Mouse (Mus musculus) ES-Bruce4 (cell line): Measurements from ENCODE around the gene Grin1. TPM values are rescaled to one million over a fixed set of nuclear protein-coding genes. Genes with fewer than 3 reads are reported as not detected.
A peak's percentile ranks its signal among the peaks of the same experiment; 100 is the strongest.

Experiments used
- H3K27ac ChIP-seq: 2 replicates; pipeline ENCODE4 v1.5.1; 2012; ENCODE audit warnings: low read length, inconsistent platforms; ENCODE audit not compliant: insufficient read depth
- H3K27me3 ChIP-seq: 2 replicates; pipeline ENCODE4 v1.6.1; 2012; ENCODE audit warnings: mild to moderate bottlenecking, low read length, inconsistent platforms; ENCODE audit not compliant: control insufficient read depth, poor library complexity, insufficient read depth, severe bottlenecking
- H3K36me3 ChIP-seq: 2 replicates; pipeline ENCODE4 v1.6.1; 2012; ENCODE audit warnings: inconsistent platforms, mild to moderate bottlenecking, low read length, moderate library complexity; ENCODE audit not compliant: control insufficient read depth, poor library complexity, insufficient read depth, severe bottlenecking
- H3K4me1 ChIP-seq: one replicate; pipeline ENCODE4 v1.8.1; 2011; ENCODE audit warnings: low read length; ENCODE audit not compliant: control insufficient read depth, insufficient read depth
- H3K4me3 ChIP-seq: 2 replicates; pipeline ENCODE4 v1.5.1; 2011; ENCODE audit warnings: low read depth, mild to moderate bottlenecking, low read length
- H3K9ac ChIP-seq: 2 replicates; pipeline ENCODE4 v1.6.1; 2012; ENCODE audit warnings: low read depth, mild to moderate bottlenecking, inconsistent platforms; ENCODE audit not compliant: poor library complexity, severe bottlenecking
- H3K9me3 ChIP-seq: replicated peaks from 2 replicates; pipeline ENCODE4 v1.6.1; 2012; ENCODE audit warnings: mild to moderate bottlenecking, low read length, inconsistent platforms; ENCODE audit not compliant: control insufficient read depth, poor library complexity, insufficient read depth, severe bottlenecking
- CTCF ChIP-seq: IDR thresholded peaks from one replicate; pipeline ENCODE4 v1.8.1; 2011; ENCODE audit warnings: low read depth, low read length
- EP300 ChIP-seq: IDR thresholded peaks from 2 replicates; pipeline ENCODE4 v1.6.1; 2011; ENCODE audit warnings: low read depth, low read length; ENCODE audit not compliant: insufficient read depth
- POLR2A ChIP-seq: IDR thresholded peaks from one replicate; pipeline ENCODE4 v1.8.1; 2011; ENCODE audit warnings: low read length; ENCODE audit not compliant: insufficient read depth
- polyA plus RNA-seq: library from polyadenylated mRNA; stranded (reverse); fragments of >200 nt; gene quantifications from 2 replicates; pipeline ENCODE4 v1.2.4, GENCODE M21; 2011; ENCODE audit warnings: low read depth; ENCODE audit not compliant: missing spikeins, insufficient read depth, insufficient read length

Gene Grin1
- polyA plus RNA-seq, 1 experiment, result 4.2 TPM

- TF ChIP-seq CTCF, result no peak
- Histone ChIP-seq H3K4me3 (no peak overlapping the region), H3K9me3 (no peaks in the 10 kb centered on the region), H3K27me3 (no peaks in the 10 kb centered on the region; the same call in 1 of the 2 replicates), H3K4me1 (peaks cover 4% of the 10 kb centered on the region), H3K9ac (no peak overlapping the region), H3K36me3 (no peaks in the 10 kb centered on the region; the same call in none of the 2 replicates), H3K27ac (no peak overlapping the region)
These were observed 32.7 kb downstream of the Grin1 start for GRCm38 (mm10) chr2:25286314-25286713.

- Histone ChIP-seq H3K27me3 (no peaks in the 10 kb centered on the region; the same call in 1 of the 2 replicates), H3K4me3 (no peak overlapping the region)
These were observed 33.4 kb downstream of the Grin1 start for GRCm38 (mm10) chr2:25285551-25285950.

GRCm38 (mm10) chr2:25278928-25279882 is 39.8 kb downstream of the Grin1 start:
- Histone ChIP-seq H3K27me3 (no peaks in the 10 kb centered on the region), H3K9ac (no peak overlapping the region), H3K27ac (no peak overlapping the region), H3K4me1 (no peaks in the 10 kb centered on the region), H3K36me3 (peaks cover 32% of the 10 kb centered on the region), H3K9me3 (no peaks in the 10 kb centered on the region), H3K4me3 (no peak overlapping the region)
- TF ChIP-seq CTCF, result peak; percentile 74
- TF ChIP-seq POLR2A, result no peak

More at GRCm38 (mm10) chr2:25285551-25285950, 33.4 kb downstream of the Grin1 start:
- Histone ChIP-seq H3K9ac (no peak overlapping the region), H3K27ac (no peak overlapping the region), H3K4me1 (peaks cover 4% of the 10 kb centered on the region), H3K9me3 (no peaks in the 10 kb centered on the region), H3K36me3 (peaks cover 3% of the 10 kb centered on the region)
- no peak for TF ChIP-seq EP300
- TF ChIP-seq POLR2A, result no peak
- no peak for TF ChIP-seq CTCF

DNA sequence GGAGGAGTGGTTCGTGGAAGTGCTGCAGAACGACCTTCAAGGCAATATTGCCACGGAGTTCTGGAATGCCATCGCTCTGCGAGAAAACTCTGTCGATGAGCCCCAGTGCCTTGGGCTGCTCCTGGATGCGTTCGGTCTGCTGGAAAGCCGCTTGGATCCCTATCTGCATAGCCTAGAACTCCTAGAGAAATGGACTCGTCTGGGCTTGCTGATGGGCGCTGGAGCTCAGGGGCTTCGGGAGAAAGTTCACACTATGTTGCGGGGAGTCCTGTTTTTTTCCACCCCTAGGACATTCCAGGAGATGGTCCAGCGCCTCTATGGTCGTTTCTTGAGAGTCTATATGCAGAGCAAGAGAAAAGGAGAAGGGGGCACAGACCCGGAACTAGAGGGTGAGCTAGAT is 46.0 kb downstream of the Grin1 start:
- no peak overlapping the region for H3K27ac ChIP-seq
- no peaks in the 10 kb centered on the region for H3K4me1 ChIP-seq
- H3K27me3 ChIP-seq, result no peaks in the 10 kb centered on the region
- H3K36me3 ChIP-seq, result peaks cover 15% of the 10 kb centered on the region
- TF ChIP-seq POLR2A (no peak), CTCF (no peak), EP300 (no peak)
- peak overlapping the region; percentile 97 for H3K4me3 ChIP-seq
- peak overlapping the region; percentile 60 for H3K9ac ChIP-seq
- no peaks in the 10 kb centered on the region for H3K9me3 ChIP-seq

GRCm38 (mm10) chr2:25272515-25272914 is 46.5 kb downstream of the Grin1 start:
- H3K36me3 ChIP-seq, result peaks cover 13% of the 10 kb centered on the region
- no peaks in the 10 kb centered on the region for H3K27me3 ChIP-seq
- peak overlapping the region; percentile 60 for H3K9ac ChIP-seq
- H3K4me1 ChIP-seq, result no peaks in the 10 kb centered on the region
- TF ChIP-seq CTCF, result no peak
- TF ChIP-seq POLR2A, result no peak
- no peak for TF ChIP-seq EP300
- H3K9me3 ChIP-seq, result no peaks in the 10 kb centered on the region
- H3K4me3 ChIP-seq, result peak overlapping the region; percentile 97
- H3K27ac ChIP-seq, result no peak overlapping the region

DNA sequence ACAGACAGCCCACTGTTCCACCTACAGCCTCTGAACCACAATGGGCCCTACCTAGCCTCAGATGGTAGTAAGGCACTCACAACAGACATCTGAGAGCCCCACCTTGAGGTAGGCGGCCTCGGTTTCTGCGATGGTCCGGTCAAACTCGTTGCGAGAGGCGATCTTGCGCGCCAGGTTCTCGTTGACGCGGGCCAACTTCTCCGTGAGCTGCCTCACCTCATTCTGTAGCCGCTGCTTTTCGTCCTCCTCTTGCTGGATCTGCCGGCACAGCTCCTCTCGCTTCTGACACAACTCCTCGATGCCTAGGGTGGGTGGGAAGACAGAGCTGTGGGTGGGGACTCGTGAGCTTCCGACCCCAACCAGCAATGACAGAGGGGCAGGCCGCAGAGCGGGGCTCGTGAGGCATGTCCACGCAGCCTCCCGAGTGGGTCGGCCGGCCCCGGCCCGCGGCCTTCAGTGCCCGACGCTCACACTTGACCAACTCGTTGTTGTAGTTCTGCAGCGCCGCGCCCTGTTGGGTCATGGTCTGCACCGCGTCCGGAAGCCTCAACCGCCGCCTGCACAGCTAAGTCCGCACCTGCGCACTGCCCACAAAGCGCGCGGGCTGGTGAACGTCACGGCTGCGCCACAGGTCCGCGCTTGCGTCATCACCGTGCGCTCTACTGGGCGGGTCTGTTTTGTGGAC is 47.0 kb downstream of the Grin1 start, which contains the start of the genes Ssna1 and Anapc2:
Gene Ssna1, minus strand, starts transcription at position 612 of the 685 bp plus-strand sequence.
Gene Anapc2, plus strand, starts transcription at position 652 of the 685 bp plus-strand sequence.
- Histone ChIP-seq H3K36me3 (peaks cover 13% of the 10 kb centered on the region), H3K9ac (peak within 1 kb of the TSS; percentile 60), H3K4me1 (no peaks in the 10 kb centered on the region), H3K27ac (no peak within 1 kb of the TSS), H3K27me3 (no peaks in the 10 kb centered on the region), H3K9me3 (no peaks in the 10 kb centered on the region), H3K4me3 (peak within 1 kb of the TSS; percentile 97)
- TF ChIP-seq POLR2A, result peak; percentile 88
- TF ChIP-seq EP300, result peak; percentile 61
- peak; percentile 16 for TF ChIP-seq CTCF
